Mouse (Mus musculus) heart, adult 2 months (tissue): ENCODE data around the gene Wdr38.

Experiments
- CTCF ChIP-seq: fragments of 200-600 bp; IDR thresholded peaks from 2 replicates; pipeline ENCODE4 v1.8.1; 2022; ENCODE audit warnings: antibody characterized with exemption, mild to moderate bottlenecking, moderate library complexity
- EP300 ChIP-seq: fragments of 200-500 bp; IDR thresholded peaks from 2 replicates; pipeline ENCODE4 v1.6.1; 2011; ENCODE audit warnings: low read depth, low read length, control low read depth; ENCODE audit not compliant: insufficient read depth
- POLR2A ChIP-seq: fragments of 200-500 bp; IDR thresholded peaks from 2 replicates; pipeline ENCODE4 v1.6.1; 2011; ENCODE audit warnings: mild to moderate bottlenecking, low read depth, low read length, control low read depth; ENCODE audit not compliant: insufficient read depth

DNA sequence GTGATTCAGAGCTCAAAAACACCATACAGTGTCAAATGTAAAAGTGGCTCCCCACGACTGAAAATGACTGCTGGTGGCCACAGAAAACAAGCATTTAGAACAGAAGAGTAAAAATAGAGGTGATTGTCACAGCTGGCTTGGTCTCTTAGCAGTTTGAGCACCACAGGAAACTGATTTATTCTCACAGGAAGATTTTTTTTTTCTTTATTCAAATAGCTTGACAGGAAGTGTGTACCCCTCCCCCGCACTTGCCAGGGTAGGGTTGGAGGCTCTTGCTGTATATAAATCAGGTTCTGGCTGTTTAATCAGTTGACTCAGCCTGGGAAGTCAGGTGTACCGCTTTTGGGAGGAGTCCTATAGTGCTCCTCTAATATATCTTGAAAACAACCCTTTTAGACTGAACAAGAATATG lies 11.7 kb downstream of the Wdr38 start:
- TF ChIP-seq CTCF, result no peak
- no peak for TF ChIP-seq POLR2A
- no peak for TF ChIP-seq EP300
